Mouse (Mus musculus) midbrain, embryonic 12.5 days (tissue): ENCODE results near the gene Htr1d. TPM values are rescaled to one million over a fixed set of nuclear protein-coding genes. Genes with fewer than 3 reads are reported as not detected.

Experiments used
- ATAC-seq: fragments of 200-750 bp; cut with Nextera tagmentation; 2 replicates; pipeline ENCODE4 v1.8.0; 2017; ENCODE audit warnings: low read depth, moderate TSS enrichment, moderate library complexity; ENCODE audit not compliant: low FRiP score
- H3K27ac ChIP-seq: fragments of 300-500 bp; sonication (generic); replicated peaks from 2 replicates; pipeline ENCODE4 v1.5.1; 2016; ENCODE audit warnings: mild to moderate bottlenecking
- H3K27me3 ChIP-seq: fragments of 300-500 bp; sonication (generic); 2 replicates; pipeline ENCODE4 v1.6.1; 2016; ENCODE audit warnings: mild to moderate bottlenecking
- H3K36me3 ChIP-seq: fragments of 300-500 bp; sonication (generic); 2 replicates; pipeline ENCODE4 v1.6.1; 2016
- H3K4me1 ChIP-seq: fragments of 300-500 bp; sonication (generic); 2 replicates; pipeline ENCODE4 v1.6.1; 2016
- H3K4me2 ChIP-seq: fragments of 300-500 bp; sonication (generic); replicated peaks from 2 replicates; pipeline ENCODE4 v1.6.1; 2016; ENCODE audit warnings: mild to moderate bottlenecking, moderate library complexity
- H3K4me3 ChIP-seq: fragments of 300-500 bp; sonication (generic); 2 replicates; pipeline ENCODE4 v1.5.1; 2016; ENCODE audit warnings: mild to moderate bottlenecking
- H3K9ac ChIP-seq: fragments of 300-500 bp; sonication (generic); replicated peaks from 2 replicates; pipeline ENCODE4 v1.6.1; 2016; ENCODE audit warnings: mild to moderate bottlenecking, moderate library complexity
- H3K9me3 ChIP-seq: fragments of 300-500 bp; sonication (generic); 2 replicates; pipeline ENCODE4 v1.6.1; 2016; ENCODE audit warnings: mild to moderate bottlenecking
- WGBS: fragments of 180-500 bp; shearing (Covaris S2); methylation state at CpG from one replicate; pipeline ENCODE4 v1.1.7; 2016; 5-methylcytosine and 5-hydroxymethylcytosine counted together
- polyA plus RNA-seq: library from polyadenylated mRNA; unstranded; fragments of >200 nt; fragmentation: Nextera tagmentation; extraction: Ambion mirVana; gene quantifications from 2 replicates; pipeline ENCODE4 v1.2.1, GENCODE M21; 2016

The Htr1d gene
- polyA plus RNA-seq, 1 experiment from 2014 or later, result 0.06 TPM

DNA sequence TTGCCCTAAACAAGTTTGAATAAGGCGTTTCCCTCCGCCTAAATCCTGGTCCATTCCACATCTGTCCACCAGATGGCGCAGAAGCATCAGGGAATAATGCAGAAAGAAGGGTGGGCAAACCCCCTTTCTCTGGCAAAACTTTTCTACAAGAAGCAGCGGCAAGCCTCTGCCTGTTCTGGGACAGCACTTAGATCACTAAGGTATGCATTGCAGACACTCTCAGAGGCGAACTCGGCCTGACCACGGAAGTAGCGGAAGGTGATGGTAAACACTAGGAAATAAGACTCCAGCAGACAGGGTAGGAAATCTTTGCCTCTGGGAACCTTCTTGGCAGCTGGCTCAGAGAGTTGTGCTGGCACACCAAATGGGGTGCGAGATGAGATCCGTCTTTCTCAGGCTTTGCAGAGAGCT lies 31.5 kb downstream of the Htr1d start:
- Histone ChIP-seq H3K27ac (no peak overlapping the region), H3K9ac (no peak overlapping the region), H3K27me3 (peaks cover 9% of the 10 kb centered on the region; the same call in 1 of the 2 replicates), H3K4me2 (peak overlapping the region; percentile 25), H3K9me3 (no peaks in the 10 kb centered on the region), H3K4me3 (no peak overlapping the region), H3K4me1 (peaks cover 12% of the 10 kb centered on the region), H3K36me3 (no peaks in the 10 kb centered on the region)
- no peak for ATAC-seq
- 11% methylated on average over 10 of the region's 10 CpGs for WGBS

DNA sequence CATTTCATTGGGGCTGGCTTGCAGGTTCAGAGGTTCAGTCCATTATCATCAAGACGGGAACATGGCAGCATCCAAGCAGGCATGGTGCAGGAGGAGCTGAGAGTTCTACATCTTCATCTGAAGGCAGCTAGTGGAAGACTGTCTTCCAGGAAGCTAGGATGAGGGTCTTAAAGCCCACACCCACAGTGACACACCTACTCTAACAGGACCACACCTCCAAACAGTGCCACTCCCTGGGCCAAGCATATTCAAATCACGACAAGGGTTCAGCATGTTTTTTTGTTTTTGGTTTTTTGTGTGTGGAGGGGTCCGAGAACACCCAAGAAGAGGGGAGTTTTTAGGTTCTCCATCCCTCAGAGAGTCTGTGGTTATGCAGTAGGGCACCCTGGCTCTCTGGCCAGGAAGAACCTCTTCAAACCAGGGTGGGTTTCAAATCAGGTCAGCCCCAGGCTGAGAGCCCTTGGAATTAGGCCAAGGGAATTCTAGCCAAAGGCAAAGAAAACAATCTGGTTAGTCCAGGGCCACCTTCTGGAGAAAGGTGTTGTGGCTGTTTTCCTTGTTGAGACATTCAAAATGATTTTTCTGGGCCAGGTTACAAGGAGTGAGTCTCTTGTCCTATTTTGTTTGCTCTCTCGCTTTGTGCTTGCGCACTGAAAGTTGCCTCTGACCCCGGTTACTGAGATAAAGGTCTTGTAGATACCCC lies 33.3 kb downstream of the Htr1d start:
- peaks cover 9% of the 10 kb centered on the region for H3K4me1 ChIP-seq
- no peak for ATAC-seq
- no peak overlapping the region for H3K4me3 ChIP-seq
- H3K27ac ChIP-seq, result no peak overlapping the region
- peaks cover 22% of the 10 kb centered on the region for H3K27me3 ChIP-seq
- H3K4me2 ChIP-seq, result no peak overlapping the region
- H3K36me3 ChIP-seq, result no peaks in the 10 kb centered on the region
- no peak overlapping the region for H3K9ac ChIP-seq
- no peaks in the 10 kb centered on the region for H3K9me3 ChIP-seq
- 95% methylated on average over 6 of the region's 6 CpGs for WGBS

DNA sequence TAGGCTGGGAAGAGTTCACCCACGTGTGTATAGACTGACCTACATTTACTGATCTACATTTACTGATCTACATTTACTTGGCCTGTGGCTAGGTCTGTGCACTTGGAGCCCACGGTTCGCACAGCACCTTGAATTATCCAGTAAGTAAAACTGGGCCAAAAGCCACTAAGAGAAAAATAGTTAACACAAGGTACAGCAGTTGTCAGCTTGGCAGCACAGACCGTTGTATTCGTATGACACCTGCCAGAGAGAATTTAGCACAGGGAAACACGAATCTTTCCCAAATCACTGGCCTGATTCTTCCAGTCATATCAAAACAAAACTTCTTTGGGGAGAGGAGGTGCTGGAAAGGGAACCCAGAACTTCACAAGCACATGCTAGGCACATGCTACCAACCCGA lies 35.0 kb downstream of the Htr1d start:
- no peak overlapping the region for H3K4me3 ChIP-seq
- H3K36me3 ChIP-seq, result no peaks in the 10 kb centered on the region
- ATAC-seq, result no peak
- no peak overlapping the region for H3K27ac ChIP-seq
- 86% methylated on average over 7 of the region's 7 CpGs for WGBS
- peaks cover 37% of the 10 kb centered on the region for H3K27me3 ChIP-seq
- H3K4me2 ChIP-seq, result no peak overlapping the region
- no peaks in the 10 kb centered on the region for H3K9me3 ChIP-seq
- H3K9ac ChIP-seq, result no peak overlapping the region
- H3K4me1 ChIP-seq, result peaks cover 18% of the 10 kb centered on the region

DNA sequence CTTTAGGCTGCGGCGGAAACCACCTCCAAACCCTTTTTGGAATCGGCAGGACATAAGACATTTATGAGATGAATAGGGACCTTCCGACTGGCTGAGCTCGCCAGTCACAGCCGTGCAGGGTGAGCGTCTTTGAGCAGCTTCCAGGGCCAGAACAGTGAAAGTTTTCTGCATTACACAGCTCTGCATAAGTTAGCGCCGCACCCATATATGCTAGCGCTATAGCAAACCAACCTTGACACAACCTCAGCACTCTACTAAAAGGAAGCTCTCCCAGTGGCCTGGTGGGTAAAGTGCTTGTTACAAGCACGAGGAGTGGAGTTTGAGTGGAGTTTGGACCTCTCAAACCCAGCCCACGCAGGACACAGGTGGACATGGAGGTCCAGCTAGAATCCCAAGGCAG lies 35.9 kb downstream of the Htr1d start:
- peaks cover 46% of the 10 kb centered on the region for H3K27me3 ChIP-seq
- no peak overlapping the region for H3K4me3 ChIP-seq
- no peak overlapping the region for H3K9ac ChIP-seq
- H3K9me3 ChIP-seq, result no peaks in the 10 kb centered on the region
- no peak for ATAC-seq
- no peak overlapping the region for H3K4me2 ChIP-seq
- peaks cover 22% of the 10 kb centered on the region for H3K4me1 ChIP-seq
- no peaks in the 10 kb centered on the region for H3K36me3 ChIP-seq
- H3K27ac ChIP-seq, result no peak overlapping the region
- 80% methylated on average over 12 of the region's 12 CpGs for WGBS

DNA sequence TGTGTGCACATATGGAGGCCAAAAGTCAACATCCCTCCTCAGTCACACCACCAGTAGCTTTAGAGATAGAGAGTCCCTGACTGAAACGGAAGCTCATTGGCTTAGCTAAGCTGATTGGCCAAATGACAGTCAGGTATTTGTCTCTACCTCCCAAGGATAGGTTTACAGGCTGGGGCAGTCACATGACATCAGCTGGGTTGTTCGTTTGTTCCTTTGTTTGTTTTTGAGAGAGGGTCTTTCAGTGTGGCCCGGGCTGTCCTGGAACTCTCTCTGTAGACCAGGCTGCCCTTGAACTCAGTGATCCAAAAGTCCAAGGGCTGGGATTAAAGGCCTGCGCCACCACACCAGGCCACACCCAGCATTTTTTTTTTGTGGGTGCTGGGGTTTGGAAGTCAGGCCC lies 37.9 kb downstream of the Htr1d start:
- no peak overlapping the region for H3K27ac ChIP-seq
- H3K4me3 ChIP-seq, result no peak overlapping the region
- ATAC-seq, result no peak
- H3K9me3 ChIP-seq, result no peaks in the 10 kb centered on the region
- peaks cover 22% of the 10 kb centered on the region for H3K4me1 ChIP-seq
- H3K36me3 ChIP-seq, result no peaks in the 10 kb centered on the region
- 27% methylated on average over 4 of the region's 4 CpGs for WGBS
- peaks cover 59% of the 10 kb centered on the region for H3K27me3 ChIP-seq
- H3K9ac ChIP-seq, result no peak overlapping the region
- H3K4me2 ChIP-seq, result no peak overlapping the region

DNA sequence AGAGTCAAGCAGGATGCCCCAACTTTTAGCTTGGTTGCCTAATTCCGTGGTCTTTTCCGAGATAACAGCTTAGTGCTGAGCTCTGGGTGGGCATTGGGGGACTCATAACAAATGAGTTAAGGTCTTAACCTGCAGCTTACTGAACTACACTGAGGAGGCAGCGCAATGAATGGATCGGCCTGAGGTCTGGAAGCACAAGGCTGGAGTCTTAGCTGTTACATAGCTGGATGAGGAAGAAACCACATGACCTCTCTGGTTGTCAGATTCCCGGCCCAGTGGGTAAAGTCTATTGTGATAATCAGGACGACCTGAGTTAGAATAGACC lies 38.4 kb downstream of the Htr1d start:
- no peak overlapping the region for H3K27ac ChIP-seq

DNA sequence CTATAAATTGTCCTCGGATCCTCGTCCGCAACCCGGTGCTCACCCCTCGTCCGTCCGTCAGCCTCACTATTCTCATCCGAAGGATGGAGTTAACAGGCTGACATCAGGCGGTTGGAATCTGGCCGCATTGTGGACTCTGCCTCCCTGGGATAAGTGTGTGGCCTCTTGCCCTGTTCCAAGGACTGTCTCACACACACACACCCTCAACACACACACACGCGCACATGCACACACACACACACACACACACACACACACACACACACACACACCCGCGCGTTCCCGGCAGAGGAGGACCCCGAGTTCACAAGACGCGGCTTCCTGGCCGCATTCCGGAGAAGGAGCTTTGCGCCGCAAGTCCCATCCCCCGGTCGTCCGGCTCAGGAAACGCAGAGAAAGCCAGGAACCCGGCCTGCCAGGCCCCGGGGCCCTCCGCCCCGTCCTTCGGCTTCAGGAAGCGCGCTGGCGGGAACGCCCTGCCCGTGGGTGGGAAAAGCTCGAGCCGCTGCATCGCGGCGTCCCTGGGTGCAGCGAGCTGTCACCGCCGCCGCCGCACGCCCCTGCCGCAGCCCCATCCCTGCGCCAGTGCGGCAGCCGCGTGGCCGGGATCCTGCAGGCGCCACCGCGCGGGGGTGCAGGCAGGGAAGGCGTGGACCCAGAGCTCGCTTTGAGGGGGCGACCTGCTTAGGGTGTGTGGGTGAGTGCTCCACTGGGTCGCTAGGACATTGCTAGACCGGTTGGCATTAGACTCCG lies 38.9 kb downstream of the Htr1d start, which contains the start of gene 6030445D17Rik:
TSS of gene 6030445D17Rik (plus strand) at position 165 of the 753 bp plus-strand sequence.
- Histone ChIP-seq H3K4me1 (peaks cover 24% of the 10 kb centered on the region), H3K36me3 (no peaks in the 10 kb centered on the region), H3K27me3 (peaks cover 62% of the 10 kb centered on the region), H3K4me3 (peak within 1 kb of the TSS; percentile 62), H3K27ac (peak within 1 kb of the TSS; percentile 36; the same call in 1 of the 2 replicates), H3K9ac (peak within 1 kb of the TSS; percentile 70), H3K9me3 (no peaks in the 10 kb centered on the region), H3K4me2 (peak within 1 kb of the TSS; percentile 98)
- under 1% methylated on average over 57 of the region's 64 CpGs for WGBS
- ATAC-seq, result peak; percentile 65

More for the DNA sequence above, 38.4 kb downstream of the Htr1d start:
- Histone ChIP-seq H3K27me3 (peaks cover 62% of the 10 kb centered on the region), H3K4me1 (peaks cover 24% of the 10 kb centered on the region), H3K9ac (peak overlapping the region; percentile 70; the same call in 1 of the 2 replicates), H3K4me3 (peak overlapping the region; percentile 62), H3K36me3 (no peaks in the 10 kb centered on the region), H3K9me3 (no peaks in the 10 kb centered on the region), H3K4me2 (peak overlapping the region; percentile 98)
- WGBS, result 11% methylated on average over 6 of the region's 6 CpGs
- ATAC-seq, result no peak

DNA sequence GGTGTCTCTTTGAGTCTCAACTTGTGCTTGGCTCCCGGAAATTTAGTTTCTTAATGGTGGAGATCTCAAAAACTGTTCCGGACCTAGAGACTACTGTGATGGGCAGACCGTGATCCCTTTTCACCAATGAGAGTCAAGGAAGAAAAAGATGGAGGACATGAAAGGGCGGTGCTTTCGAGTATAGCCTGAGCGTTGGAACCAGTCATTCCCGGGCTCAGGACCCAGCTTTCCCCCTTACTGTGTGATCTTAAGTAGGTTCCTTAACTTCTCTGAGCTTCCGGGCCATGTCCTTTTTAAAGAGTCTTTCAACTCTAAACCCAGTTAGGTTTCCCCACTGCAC lies 39.5 kb downstream of the Htr1d start:
- Histone ChIP-seq H3K4me1 (peaks cover 24% of the 10 kb centered on the region), H3K27me3 (peaks cover 62% of the 10 kb centered on the region), H3K4me3 (peak overlapping the region; percentile 62), H3K4me2 (peak overlapping the region; percentile 98), H3K36me3 (no peaks in the 10 kb centered on the region), H3K9me3 (no peaks in the 10 kb centered on the region), H3K27ac (no peak overlapping the region; the same call in 1 of the 2 replicates), H3K9ac (peak overlapping the region; percentile 70)
- ATAC-seq, result peak; percentile 56
- WGBS, result 1% methylated on average over 8 of the region's 8 CpGs

DNA sequence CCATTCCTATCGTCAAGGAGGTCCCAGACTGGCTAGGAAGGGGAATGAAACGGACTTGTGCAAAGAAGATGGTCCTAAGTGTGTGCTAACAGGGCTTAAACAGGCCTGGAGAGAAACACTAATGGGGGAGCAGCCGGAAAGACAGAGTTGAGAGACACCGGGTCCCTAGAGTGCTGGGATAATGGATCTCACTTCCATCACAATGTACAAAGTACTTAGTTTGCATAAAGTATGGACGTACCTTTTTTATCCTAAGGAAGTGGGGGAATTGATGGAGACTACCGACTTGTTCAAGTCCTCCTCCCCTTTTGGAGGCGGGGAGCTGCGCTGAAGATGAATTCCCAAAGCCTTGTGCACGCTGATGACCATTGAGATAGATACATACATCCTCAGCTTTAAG lies 40.1 kb downstream of the Htr1d start:
- no peak overlapping the region for H3K9ac ChIP-seq
- ATAC-seq, result no peak
- H3K4me1 ChIP-seq, result peaks cover 24% of the 10 kb centered on the region
- H3K36me3 ChIP-seq, result no peaks in the 10 kb centered on the region
- 11% methylated on average over 9 of the region's 9 CpGs for WGBS
- no peaks in the 10 kb centered on the region for H3K9me3 ChIP-seq
- no peak overlapping the region for H3K27ac ChIP-seq
- H3K27me3 ChIP-seq, result peaks cover 62% of the 10 kb centered on the region
- peak overlapping the region; percentile 62 for H3K4me3 ChIP-seq
- peak overlapping the region; percentile 98 for H3K4me2 ChIP-seq

DNA sequence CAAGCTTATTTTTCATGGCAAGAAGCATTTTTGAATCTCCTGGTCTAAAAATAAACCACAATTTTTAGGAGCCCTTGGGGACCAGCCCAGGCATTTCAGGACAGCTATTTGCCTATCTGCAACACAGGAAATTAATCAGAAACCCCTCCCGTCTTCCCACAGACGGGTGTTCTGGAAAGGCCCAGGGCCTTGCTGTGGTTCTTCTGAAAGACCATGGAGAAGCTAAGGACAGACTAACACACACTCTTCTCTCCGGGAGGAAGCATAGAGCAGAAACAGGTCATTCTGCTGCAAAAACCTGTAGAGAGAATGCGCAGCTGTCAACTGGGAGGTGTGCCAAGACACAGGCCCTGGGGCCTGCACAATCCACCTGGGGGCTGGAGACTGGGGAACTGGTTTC lies 42.9 kb downstream of the Htr1d start:
- Histone ChIP-seq H3K4me2 (no peak overlapping the region), H3K4me3 (no peak overlapping the region), H3K27ac (no peak overlapping the region), H3K9ac (no peak overlapping the region), H3K27me3 (peaks cover 51% of the 10 kb centered on the region), H3K4me1 (peaks cover 27% of the 10 kb centered on the region), H3K9me3 (no peaks in the 10 kb centered on the region), H3K36me3 (no peaks in the 10 kb centered on the region)
- WGBS, result 81% methylated on average over 4 of the region's 4 CpGs
- no peak for ATAC-seq

DNA sequence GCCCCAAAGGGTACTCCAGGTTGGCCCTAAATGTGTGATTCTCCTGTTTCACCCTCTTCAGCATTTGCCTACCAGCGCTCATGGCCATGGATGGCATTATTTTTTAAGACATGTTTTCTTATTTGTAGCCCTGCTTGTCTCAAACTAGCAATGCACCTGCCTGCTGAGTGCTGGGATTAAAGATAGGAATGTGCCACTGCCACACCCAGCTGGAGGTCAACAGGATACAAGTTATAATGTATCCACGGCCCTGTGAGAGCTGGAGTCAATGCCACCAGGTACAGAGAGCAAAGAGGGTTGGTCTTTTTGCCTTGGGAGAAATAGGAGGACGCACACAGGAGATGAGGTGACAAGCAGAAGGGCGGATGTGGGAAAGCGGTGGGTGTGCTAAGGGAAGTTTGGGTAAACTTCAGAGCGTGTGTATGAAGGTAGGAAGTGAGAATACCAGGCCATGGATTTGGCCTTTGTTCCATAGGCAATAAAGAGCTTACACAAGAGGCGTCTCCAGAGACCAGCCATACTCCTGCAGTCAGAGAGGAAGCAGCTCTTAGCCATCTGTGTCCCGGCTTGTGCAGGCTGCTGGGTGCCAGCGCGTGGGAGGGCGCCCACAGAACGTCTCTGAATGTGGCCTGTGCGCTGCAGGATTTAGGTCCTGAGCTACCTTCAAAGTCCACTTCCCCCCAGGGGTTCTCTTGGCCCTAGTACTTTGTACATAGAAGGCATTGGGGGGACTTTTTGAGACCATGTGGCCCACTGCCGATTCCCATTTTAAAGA lies 45.4 kb downstream of the Htr1d start:
- Histone ChIP-seq H3K9me3 (no peaks in the 10 kb centered on the region), H3K4me3 (no peak overlapping the region; the same call in 1 of the 2 replicates), H3K9ac (no peak overlapping the region), H3K27me3 (peaks cover 27% of the 10 kb centered on the region), H3K4me1 (peaks cover 23% of the 10 kb centered on the region), H3K4me2 (peak overlapping the region; percentile 70; the same call in 1 of the 2 replicates), H3K36me3 (no peaks in the 10 kb centered on the region), H3K27ac (no peak overlapping the region)
- peak; percentile 14; the same call in 1 of the 2 replicates for ATAC-seq
- 73% methylated on average over 14 of the region's 14 CpGs for whole genome bisulfite sequencing
